Mouse (Mus musculus) embryonic fibroblast, embryonic 13.5 days (primary cell): ENCODE measurements around the gene Kcnj9. TPM values are rescaled to one million over a fixed set of nuclear protein-coding genes. Genes with fewer than 3 reads are reported as not detected.
A peak's percentile ranks its signal among the peaks of the same experiment; 100 is the strongest.

ENCODE experiments used
- H3K27ac ChIP-seq: 2 replicates; pipeline ENCODE4 v1.5.1; 2012; ENCODE audit warnings: low read length, control low read depth, inconsistent platforms; ENCODE audit not compliant: insufficient read depth
- H3K4me1 ChIP-seq: 2 replicates; pipeline ENCODE4 v1.6.1; 2011; ENCODE audit warnings: low read length; ENCODE audit not compliant: control insufficient read depth, insufficient read depth
- H3K4me3 ChIP-seq: 2 replicates; pipeline ENCODE4 v1.5.1; 2011; ENCODE audit warnings: mild to moderate bottlenecking, control low read depth, low read length; ENCODE audit not compliant: insufficient read depth
- CTCF ChIP-seq: IDR thresholded peaks from 2 replicates; pipeline ENCODE4 v1.5.1; 2011; ENCODE audit warnings: mild to moderate bottlenecking, control low read depth, low read length, moderate library complexity, borderline replicate concordance; ENCODE audit not compliant: insufficient read depth
- POLR2A ChIP-seq: IDR thresholded peaks from 2 replicates; pipeline ENCODE4 v1.6.1; 2011; ENCODE audit warnings: low read depth, mild to moderate bottlenecking, control low read depth, low read length, moderate library complexity
- polyA plus RNA-seq: library from polyadenylated mRNA; stranded (reverse); fragments of >200 nt; gene quantifications from 2 replicates; pipeline ENCODE4 v1.2.4, GENCODE M21; 2011; ENCODE audit warnings: low read depth; ENCODE audit not compliant: missing spikeins, insufficient read length

Kcnj9 gene
- polyA plus RNA-seq, 1 experiment: not detected

- H3K4me3 ChIP-seq: no peak overlapping the region
- no peaks in the 10 kb centered on the region for H3K4me1 ChIP-seq
- no peak for TF ChIP-seq POLR2A
- no peak for TF ChIP-seq CTCF
- no peak overlapping the region for H3K27ac ChIP-seq
These were observed 21.0 kb upstream of the Kcnj9 start for GRCm38 (mm10) chr1:172349916-172350812.

- no peak for TF ChIP-seq CTCF
- TF ChIP-seq POLR2A: no peak
- Histone ChIP-seq H3K4me1 (no peaks in the 10 kb centered on the region), H3K27ac (no peak overlapping the region), H3K4me3 (no peak overlapping the region)
These were observed 20.4 kb upstream of the Kcnj9 start for GRCm38 (mm10) chr1:172349504-172349903.

GRCm38 (mm10) chr1:172347382-172347781 lies 18.3 kb upstream of the Kcnj9 start:
- TF ChIP-seq POLR2A: no peak
- Histone ChIP-seq H3K27ac (no peak overlapping the region), H3K4me3 (no peak overlapping the region), H3K4me1 (no peaks in the 10 kb centered on the region)

- no peak for TF ChIP-seq CTCF
- no peak for TF ChIP-seq POLR2A
- no peak overlapping the region for H3K4me3 ChIP-seq
- H3K27ac ChIP-seq: no peak overlapping the region
- no peaks in the 10 kb centered on the region for H3K4me1 ChIP-seq
These were observed 17.6 kb upstream of the Kcnj9 start for GRCm38 (mm10) chr1:172346707-172347106.

- Histone ChIP-seq H3K4me3 (no peak overlapping the region), H3K27ac (no peak overlapping the region)
- TF ChIP-seq CTCF: no peak
- TF ChIP-seq POLR2A: no peak
These were observed 15.7 kb upstream of the Kcnj9 start for GRCm38 (mm10) chr1:172344820-172345219.

GRCm38 (mm10) chr1:172343914-172344313 lies 14.8 kb upstream of the Kcnj9 start:
- Histone ChIP-seq H3K4me1 (no peaks in the 10 kb centered on the region), H3K27ac (no peak overlapping the region), H3K4me3 (no peak overlapping the region)
- no peak for TF ChIP-seq POLR2A
- no peak for TF ChIP-seq CTCF

More at GRCm38 (mm10) chr1:172344820-172345219, 15.7 kb upstream of the Kcnj9 start:
- no peaks in the 10 kb centered on the region for H3K4me1 ChIP-seq

- H3K4me3 ChIP-seq: no peak overlapping the region
- H3K27ac ChIP-seq: no peak overlapping the region
- no peaks in the 10 kb centered on the region for H3K4me1 ChIP-seq
- TF ChIP-seq POLR2A (no peak), CTCF (no peak)
These were observed 13.6 kb upstream of the Kcnj9 start for GRCm38 (mm10) chr1:172342729-172343128.

GRCm38 (mm10) chr1:172341386-172341785 lies 12.3 kb upstream of the Kcnj9 start:
- Histone ChIP-seq H3K4me3 (peak overlapping the region; percentile 35; the same call in 1 of the 2 replicates), H3K27ac (no peak overlapping the region), H3K4me1 (no peaks in the 10 kb centered on the region)
- TF ChIP-seq CTCF (no peak), POLR2A (no peak)

- H3K4me3 ChIP-seq: peak within 1 kb of the TSS; percentile 35
- H3K27ac ChIP-seq: no peak within 1 kb of the TSS
- no peaks in the 10 kb centered on the region for H3K4me1 ChIP-seq
- TF ChIP-seq POLR2A (no peak), CTCF (no peak)
These were observed 11.7 kb upstream of the Kcnj9 start, which contains the start of gene Kcnj10 for GRCm38 (mm10) chr1:172340729-172341321. TSS of gene Kcnj10 (plus strand) at chr1:172341210.
